Mouse (Mus musculus) intestine, postnatal 0 days (tissue): ENCODE measurements at regions not wholly inside any gene's neighbourhood (a gene's known extent, or its start where the extent isn't known, plus 50 kb on each side); places are given as distances from the start of the nearest gene placed in this dataset.

Source experiments
- ATAC-seq: fragments of 200-750 bp; cut with Nextera tagmentation; 2 replicates; pipeline ENCODE4 v1.8.0; 2017; ENCODE audit warnings: mild to moderate bottlenecking, moderate TSS enrichment, moderate library complexity
- H3K27ac ChIP-seq: fragments of 300-500 bp; sonication (generic); 2 replicates; pipeline ENCODE4 v1.5.1; 2014; ENCODE audit warnings: mild to moderate bottlenecking, low read depth, low read length, moderate library complexity
- H3K27me3 ChIP-seq: fragments of 300-500 bp; sonication (generic); replicated peaks from 2 replicates; pipeline ENCODE4 v1.6.1; 2014; ENCODE audit warnings: low read length, mixed read lengths; ENCODE audit not compliant: control insufficient read depth, insufficient read depth
- H3K36me3 ChIP-seq: fragments of 300-500 bp; sonication (generic); 2 replicates; pipeline ENCODE4 v1.6.1; 2014; ENCODE audit warnings: mild to moderate bottlenecking, moderate library complexity; ENCODE audit not compliant: control insufficient read depth, insufficient read depth
- H3K4me1 ChIP-seq: fragments of 300-500 bp; sonication (generic); replicated peaks from 2 replicates; pipeline ENCODE4 v1.6.1; 2014; ENCODE audit warnings: antibody characterized with exemption, low read length, mixed read lengths; ENCODE audit not compliant: control insufficient read depth, insufficient read depth
- H3K4me2 ChIP-seq: fragments of 300-500 bp; sonication (generic); replicated peaks from 2 replicates; pipeline ENCODE4 v1.6.1; 2014; ENCODE audit warnings: low read depth, mild to moderate bottlenecking, moderate library complexity
- H3K4me3 ChIP-seq: fragments of 300-500 bp; sonication (generic); 2 replicates; pipeline ENCODE4 v1.5.1; 2014; ENCODE audit warnings: low read depth, low read length
- H3K9ac ChIP-seq: fragments of 300-500 bp; sonication (generic); 2 replicates; pipeline ENCODE4 v1.6.1; 2014; ENCODE audit warnings: mild to moderate bottlenecking, low read depth, low read length
- H3K9me3 ChIP-seq: fragments of 300-500 bp; sonication (generic); 2 replicates; pipeline ENCODE4 v1.6.1; 2016; ENCODE audit warnings: mixed run types; ENCODE audit not compliant: control insufficient read depth
- CTCF ChIP-seq: sonication (generic); IDR thresholded peaks from 2 replicates; pipeline ENCODE4 v1.5.1; 2016; ENCODE audit warnings: low read depth, mild to moderate bottlenecking, control low read depth, antibody characterized with exemption, moderate library complexity
- WGBS: fragments of 180-500 bp; shearing (Covaris S2); extraction: QIAGEN DNeasy Blood & Tissue Kit; methylation state at CpG from one replicate; pipeline ENCODE4 v1.1.7; 2014; 5-methylcytosine and 5-hydroxymethylcytosine counted together

GRCm38 (mm10) chr19:21214253-21214652 is 57.8 kb upstream of the Zfand5 start:
- Histone ChIP-seq H3K9me3 (no peaks in the 10 kb centered on the region), H3K36me3 (no peaks in the 10 kb centered on the region), H3K9ac (no peak overlapping the region), H3K4me3 (no peak overlapping the region), H3K27ac (no peak overlapping the region), H3K4me2 (no peak overlapping the region), H3K27me3 (no peaks in the 10 kb centered on the region), H3K4me1 (no peaks in the 10 kb centered on the region)
- ATAC-seq, result no peak
- WGBS, result 91% methylated on average over 4 of the region's 4 CpGs
- TF ChIP-seq CTCF, result no peak

GRCm38 (mm10) chr19:21193461-21193860 is 78.6 kb upstream of the Zfand5 start:
- no peak overlapping the region for H3K27ac ChIP-seq
- no peaks in the 10 kb centered on the region for H3K27me3 ChIP-seq
- H3K36me3 ChIP-seq, result no peaks in the 10 kb centered on the region
- no peak overlapping the region for H3K9ac ChIP-seq
- no peak for ATAC-seq
- no peak overlapping the region for H3K4me2 ChIP-seq
- no peak for TF ChIP-seq CTCF
- WGBS, result 81% methylated on average over 10 of the region's 10 CpGs
- no peaks in the 10 kb centered on the region for H3K4me1 ChIP-seq
- H3K4me3 ChIP-seq, result no peak overlapping the region
- no peaks in the 10 kb centered on the region for H3K9me3 ChIP-seq

GRCm38 (mm10) chr19:21192576-21192975 is 79.5 kb upstream of the Zfand5 start:
- WGBS, result 84% methylated on average over 6 of the region's 6 CpGs
- no peaks in the 10 kb centered on the region for H3K9me3 ChIP-seq
- H3K4me2 ChIP-seq, result no peak overlapping the region
- H3K4me3 ChIP-seq, result no peak overlapping the region
- H3K9ac ChIP-seq, result no peak overlapping the region
- no peaks in the 10 kb centered on the region for H3K4me1 ChIP-seq
- H3K27me3 ChIP-seq, result no peaks in the 10 kb centered on the region
- ATAC-seq, result no peak
- H3K36me3 ChIP-seq, result no peaks in the 10 kb centered on the region
- no peak for TF ChIP-seq CTCF
- H3K27ac ChIP-seq, result no peak overlapping the region

GRCm38 (mm10) chr19:21189216-21189615 is 82.9 kb upstream of the Zfand5 start:
- WGBS, result 61% methylated on average over 4 of the region's 4 CpGs

GRCm38 (mm10) chr19:21186656-21187055 is 85.4 kb upstream of the Zfand5 start:
- WGBS, result 92% methylated on average over 1 of the region's 1 CpGs
- Histone ChIP-seq H3K27me3 (no peaks in the 10 kb centered on the region), H3K9ac (no peak overlapping the region), H3K27ac (no peak overlapping the region), H3K4me3 (no peak overlapping the region), H3K4me1 (no peaks in the 10 kb centered on the region), H3K4me2 (no peak overlapping the region), H3K36me3 (no peaks in the 10 kb centered on the region), H3K9me3 (no peaks in the 10 kb centered on the region)
- ATAC-seq, result no peak
- TF ChIP-seq CTCF, result no peak

More at GRCm38 (mm10) chr19:21189216-21189615, 82.9 kb upstream of the Zfand5 start:
- Histone ChIP-seq H3K4me3 (no peak overlapping the region), H3K36me3 (no peaks in the 10 kb centered on the region), H3K4me1 (no peaks in the 10 kb centered on the region), H3K9ac (no peak overlapping the region), H3K27ac (no peak overlapping the region), H3K4me2 (no peak overlapping the region), H3K27me3 (no peaks in the 10 kb centered on the region), H3K9me3 (no peaks in the 10 kb centered on the region)
- no peak for TF ChIP-seq CTCF
- no peak for ATAC-seq

GRCm38 (mm10) chr19:21186016-21186415 is 86.1 kb upstream of the Zfand5 start:
- no peaks in the 10 kb centered on the region for H3K4me1 ChIP-seq
- peaks cover 3% of the 10 kb centered on the region; the same call in 1 of the 2 replicates for H3K9me3 ChIP-seq
- H3K9ac ChIP-seq, result no peak overlapping the region
- no peak overlapping the region for H3K4me2 ChIP-seq
- no peaks in the 10 kb centered on the region for H3K36me3 ChIP-seq
- H3K4me3 ChIP-seq, result no peak overlapping the region
- no peak overlapping the region for H3K27ac ChIP-seq
- H3K27me3 ChIP-seq, result no peaks in the 10 kb centered on the region
- no peak for ATAC-seq
- TF ChIP-seq CTCF, result no peak
- 71% methylated on average over 1 of the region's 1 CpGs for WGBS

- ATAC-seq, result no peak
- WGBS, result 89% methylated on average over 4 of the region's 4 CpGs
- Histone ChIP-seq H3K36me3 (no peaks in the 10 kb centered on the region), H3K4me3 (no peak overlapping the region), H3K4me1 (no peaks in the 10 kb centered on the region), H3K9ac (no peak overlapping the region), H3K27ac (no peak overlapping the region), H3K9me3 (peaks cover 3% of the 10 kb centered on the region; the same call in 1 of the 2 replicates), H3K4me2 (no peak overlapping the region), H3K27me3 (no peaks in the 10 kb centered on the region)
- TF ChIP-seq CTCF, result no peak
Observed at GRCm38 (mm10) chr19:21183028-21183427, 89.0 kb upstream of the Zfand5 start.
